Mouse (Mus musculus): Measurements from ENCODE around the gene Ccl1.

GRCm38 (mm10) chr11:82168308-82168707 is 137.2 kb downstream of the Ccl1 start:
- TF ChIP-seq POLR2A (IDR thresholded peaks at IDR 0.05; ENCODE audit: control insufficient read depth, extremely low read depth, insufficient read depth, low read length, poor library complexity) (no peak), CTCF (IDR thresholded peaks at IDR 0.05; ENCODE audit: borderline replicate concordance, control insufficient read depth, extremely low read depth, insufficient read depth, low read length, poor library complexity) (no peak)

Data from thymus, adult 2 months (tissue).